Comparison of ENCODE assay signal across 22 mouse cellular contexts in the genomic region with DNA sequence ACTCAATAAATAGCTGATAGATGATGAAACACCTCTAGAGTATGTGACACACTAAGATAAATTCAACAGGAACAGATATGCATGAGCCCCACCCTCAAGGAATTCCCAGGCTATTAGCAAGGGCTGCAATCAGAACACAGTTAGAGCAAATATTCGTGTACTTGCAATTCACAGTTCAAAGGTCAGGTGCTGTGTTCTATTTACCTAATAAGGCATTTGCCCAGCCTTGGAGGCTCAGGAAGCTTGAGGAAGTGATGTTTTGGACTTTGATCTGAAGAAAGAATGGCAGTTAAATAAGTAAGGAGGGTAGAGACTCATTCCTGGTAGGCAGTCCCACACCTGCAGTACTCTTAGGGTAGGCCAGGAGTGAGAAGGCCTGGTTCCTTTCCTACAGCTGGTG.
A peak's percentile ranks its signal among the peaks of the same experiment; 100 is the strongest.
DNase-seq lines count a peak whose midpoint lies in the region; ATAC-seq and TF ChIP-seq lines count a peak whose summit lies in the region.
"Had no signal": no experiment of that assay in that cellular context is flagged by ENCODE, and none has a peak within 500 bp of the region (broad histone marks: within the 10 kb centered on the region; RNA-seq: fewer than 3 reads in every experiment).

No protein-coding gene starts in this region.

- H3K9me3 ChIP-seq in liver, embryonic 12.5 days (replicated peaks), result no peaks in the 10 kb centered on the region
- H3K9me3 ChIP-seq in intestine, embryonic 15.5 days, result no peaks in the 10 kb centered on the region
- H3K9me3 ChIP-seq in stomach, postnatal 0 days (ENCODE audit: control insufficient read depth, low read length), result no peaks in the 10 kb centered on the region
- H3K9me3 ChIP-seq in forebrain, embryonic 10.5 days, result no peaks in the 10 kb centered on the region
- H3K9me3 ChIP-seq: forebrain, embryonic 15.5 days; heart, embryonic 12.5 days; hindbrain, embryonic 10.5 days; limb, embryonic 10.5 days; liver, embryonic 13.5 days; lung, embryonic 15.5 days had no signal

- no peaks in the 10 kb centered on the region for H3K36me3 ChIP-seq in liver, adult 2 months (ENCODE audit: control insufficient read depth, insufficient read depth, low read length)
- no peaks in the 10 kb centered on the region for H3K36me3 ChIP-seq in liver, embryonic 12.5 days
- H3K36me3 ChIP-seq in intestine, embryonic 15.5 days, result no peaks in the 10 kb centered on the region
- no peaks in the 10 kb centered on the region for H3K36me3 ChIP-seq in stomach, postnatal 0 days (ENCODE audit: control insufficient read depth, insufficient read depth, low read length)
- no peaks in the 10 kb centered on the region for H3K36me3 ChIP-seq in forebrain, embryonic 10.5 days (replicated peaks)
- H3K36me3 ChIP-seq: forebrain, embryonic 15.5 days; heart, embryonic 12.5 days; hindbrain, embryonic 10.5 days; limb, embryonic 10.5 days; liver, embryonic 13.5 days; lung, embryonic 15.5 days had no signal

- no peak overlapping the region for H3K9ac ChIP-seq in liver, adult 2 months (ENCODE audit: low read depth, low read length)
- no peak overlapping the region for H3K9ac ChIP-seq in liver, embryonic 12.5 days
- H3K9ac ChIP-seq in intestine, embryonic 15.5 days, result no peak overlapping the region
- no peak overlapping the region for H3K9ac ChIP-seq in stomach, postnatal 0 days (ENCODE audit: low read length)
- H3K9ac ChIP-seq: forebrain, embryonic 15.5 days; heart, embryonic 12.5 days; liver, embryonic 13.5 days; lung, embryonic 15.5 days had no signal

- H3K4me3 ChIP-seq in liver, adult 2 months (ENCODE audit: insufficient read depth, low read depth, low read length), result no peak overlapping the region
- no peak overlapping the region for H3K4me3 ChIP-seq in liver, embryonic 12.5 days
- H3K4me3 ChIP-seq in intestine, embryonic 15.5 days (replicated peaks), result no peak overlapping the region
- H3K4me3 ChIP-seq in stomach, postnatal 0 days (ENCODE audit: low read depth, low read length), result no peak overlapping the region
- no peak overlapping the region for H3K4me3 ChIP-seq in forebrain, embryonic 10.5 days
- H3K4me3 ChIP-seq: forebrain, embryonic 15.5 days; heart, embryonic 12.5 days; hindbrain, embryonic 10.5 days; limb, embryonic 10.5 days; liver, embryonic 13.5 days; lung, embryonic 15.5 days had no signal

- no peaks in the 10 kb centered on the region for H3K27me3 ChIP-seq in liver, adult 2 months (ENCODE audit: control insufficient read depth, insufficient read depth, low read length)
- no peaks in the 10 kb centered on the region for H3K27me3 ChIP-seq in liver, embryonic 12.5 days (replicated peaks)
- no peaks in the 10 kb centered on the region for H3K27me3 ChIP-seq in intestine, embryonic 15.5 days (replicated peaks)
- no peaks in the 10 kb centered on the region for H3K27me3 ChIP-seq in stomach, postnatal 0 days (ENCODE audit: control insufficient read depth, insufficient read depth, low read length)
- H3K27me3 ChIP-seq in forebrain, embryonic 10.5 days (ENCODE audit: poor library complexity, severe bottlenecking), result no peaks in the 10 kb centered on the region
- H3K27me3 ChIP-seq: forebrain, embryonic 15.5 days; heart, embryonic 12.5 days; liver, embryonic 13.5 days; lung, embryonic 15.5 days had no signal

- TF ChIP-seq EP300 in stomach, postnatal 0 days (optimal IDR thresholded peaks at IDR 0.05), result peak; percentile 60

- no peak for TF ChIP-seq CTCF in liver, adult 2 months (IDR thresholded peaks at IDR 0.05; ENCODE audit: low read depth, low read length)
- no peak for TF ChIP-seq CTCF in stomach, postnatal 0 days (IDR thresholded peaks at IDR 0.05; ENCODE audit: low read depth)

- WGBS in liver, adult 2 months, result 2% methylated on average over 1 of the region's 1 CpGs
- 29% methylated on average over 1 of the region's 1 CpGs for WGBS in liver, embryonic 12.5 days (ENCODE audit: insufficient replicate concordance)
- WGBS in intestine, embryonic 15.5 days, result 14% methylated on average over 1 of the region's 1 CpGs
- WGBS in large intestine, adult 2 months, result 11% methylated on average over 1 of the region's 1 CpGs
- 17% methylated on average over 1 of the region's 1 CpGs for WGBS in stomach, postnatal 0 days
- WGBS in forebrain, embryonic 10.5 days, result 52% methylated on average over 1 of the region's 1 CpGs

- H3K27ac ChIP-seq in liver, adult 2 months (replicated peaks; ENCODE audit: insufficient read depth, low read depth, low read length), result no peak overlapping the region
- no peak overlapping the region for H3K27ac ChIP-seq in liver, embryonic 12.5 days
- peak overlapping the region; percentile 41; the same call in 1 of the 2 replicates for H3K27ac ChIP-seq in intestine, embryonic 15.5 days
- H3K27ac ChIP-seq in stomach, postnatal 0 days (replicated peaks), result peak overlapping the region; percentile 56; the same call in 1 of the 2 replicates
- no peak overlapping the region for H3K27ac ChIP-seq in forebrain, embryonic 10.5 days
- H3K27ac ChIP-seq: forebrain, embryonic 15.5 days; hindbrain, embryonic 10.5 days; kidney, postnatal 0 days; limb, embryonic 10.5 days; lung, embryonic 15.5 days; macrophage had no signal

- H3K4me1 ChIP-seq in liver, adult 2 months (ENCODE audit: control insufficient read depth, insufficient read depth, low read length), result peaks cover 12% of the 10 kb centered on the region
- H3K4me1 ChIP-seq in liver, embryonic 12.5 days, result 0 out of 2 replicates have a peak, but pooled peaks cover 7% of the 10 kb centered on the region
- no peaks in the 10 kb centered on the region for H3K4me1 ChIP-seq in intestine, embryonic 15.5 days (replicated peaks)
- no peaks in the 10 kb centered on the region; the same call in 1 of the 2 replicates for H3K4me1 ChIP-seq in stomach, postnatal 0 days (replicated peaks; ENCODE audit: control insufficient read depth, insufficient read depth)
- H3K4me1 ChIP-seq in forebrain, embryonic 10.5 days, result no peaks in the 10 kb centered on the region
- H3K4me1 ChIP-seq: forebrain, embryonic 15.5 days; heart, embryonic 12.5 days; hindbrain, embryonic 10.5 days; limb, embryonic 10.5 days; liver, embryonic 13.5 days; lung, embryonic 15.5 days had no signal

- ATAC-seq in liver, embryonic 12.5 days, result no peak
- ATAC-seq in intestine, embryonic 15.5 days, result peak; percentile 92
- peak; percentile 96 for ATAC-seq in stomach, postnatal 0 days (ENCODE audit: low FRiP score, low TSS enrichment)
- ATAC-seq: forebrain, embryonic 15.5 days; hindbrain, embryonic 16.5 days; midbrain, embryonic 16.5 days had no signal

- no peaks in the 10 kb centered on the region for H3K79me2 ChIP-seq in liver, adult 2 months (ENCODE audit: control insufficient read depth, insufficient read depth, low read length)

- TF ChIP-seq POLR2A in liver, adult 2 months (IDR thresholded peaks at IDR 0.05; ENCODE audit: extremely low read depth, insufficient read depth, low read length), result no peak

- peak; percentile 75 for DNase-seq in liver, adult 2 months (ENCODE audit: extremely low read depth, low read depth, low spot score)
- DNase-seq in large intestine, adult 2 months (ENCODE audit: low read depth, low spot score), result peak; percentile 94
- peak; percentile 52 for DNase-seq in stomach, postnatal 0 days (ENCODE audit: low spot score)
- no peak for DNase-seq in forebrain, embryonic 10.5 days (ENCODE audit: extremely low spot score, low spot score)
- DNase-seq in right cerebral cortex, postnatal 36 days (ENCODE audit: low spot score in 2 of 2), result no peak
- DNase-seq: adrenal gland, postnatal 25 days; cerebellum, adult 9-10 months; heart, postnatal 10 days; liver, embryonic 13.5 days; right cerebral cortex, adult 18-20 months; thymus, postnatal 25 days had no signal

- no peak overlapping the region for H3K4me2 ChIP-seq in liver, embryonic 12.5 days
- no peak overlapping the region for H3K4me2 ChIP-seq in intestine, embryonic 15.5 days (replicated peaks)
- H3K4me2 ChIP-seq in stomach, postnatal 0 days (replicated peaks; ENCODE audit: low read depth), result no peak overlapping the region
- H3K4me2 ChIP-seq: forebrain, embryonic 15.5 days; heart, embryonic 12.5 days; liver, embryonic 13.5 days; lung, embryonic 15.5 days had no signal

Comparison
In these comparisons a context has a peak if more than half of its experiments do, and no peak if none do; other contexts are left out.
1. DNase-seq: peak in liver, adult 2 months (single experiment), large intestine, adult 2 months (single experiment) and stomach, postnatal 0 days (single experiment); none in forebrain, embryonic 10.5 days (single experiment) and right cerebral cortex, postnatal 36 days (0 of 2).
2. H3K27ac ChIP-seq: peak in intestine, embryonic 15.5 days (single experiment) and stomach, postnatal 0 days (single experiment); none in liver, adult 2 months (single experiment), liver, embryonic 12.5 days (single experiment) and forebrain, embryonic 10.5 days (single experiment).